Mouse (Mus musculus): Measurements from ENCODE around the gene Nsun3.

- no peak for TF ChIP-seq EP300 (IDR thresholded peaks at IDR 0.05; ENCODE audit: low read depth)
- TF ChIP-seq CTCF (IDR thresholded peaks at IDR 0.05; ENCODE audit: low read depth) = no peak
These were observed 13.2 kb upstream of the Nsun3 start for GRCm38 (mm10) chr16:62799839-62800238.
